Mouse (Mus musculus): ENCODE measurements around the gene Lmln. TPM values are rescaled to one million over a fixed set of nuclear protein-coding genes. Genes with fewer than 3 reads are reported as not detected.

Gene Lmln
- polyA plus RNA-seq, 1 experiment = 0.78 TPM

DNA sequence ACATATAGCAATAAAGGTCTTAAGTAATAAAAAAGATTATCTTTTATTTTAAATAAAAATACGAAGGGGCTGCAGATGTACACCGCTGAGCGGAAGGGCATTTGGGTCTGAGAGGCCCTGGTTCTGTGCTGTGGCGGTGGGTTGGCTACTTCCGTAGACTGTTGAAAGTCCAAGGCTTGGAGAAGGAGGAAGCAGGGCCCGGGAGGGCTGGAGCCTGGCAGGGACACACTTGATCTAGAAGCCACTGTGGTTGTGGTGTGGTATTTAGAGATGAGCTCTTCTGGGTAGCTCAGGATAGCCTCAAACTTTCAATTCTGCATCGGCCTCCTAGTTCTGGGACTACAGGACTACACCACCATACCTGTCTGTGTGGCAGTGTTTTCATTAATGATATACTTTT, 17.7 kb downstream of the Lmln start:
- Histone ChIP-seq H3K4me2 (ENCODE audit: low read depth) (no peak overlapping the region), H3K27me3 (ENCODE audit: control insufficient read depth, insufficient read depth, insufficient read length) (no peaks in the 10 kb centered on the region), H3ac (ENCODE audit: control insufficient read depth, insufficient read length) (no peak overlapping the region), H3K36me3 (ENCODE audit: control insufficient read depth, insufficient read depth) (no peaks in the 10 kb centered on the region), H3K4me3 (no peak overlapping the region), H3K79me2 (ENCODE audit: control insufficient read depth, insufficient read depth) (no peaks in the 10 kb centered on the region)
- TF ChIP-seq POLR2A (IDR thresholded peaks at IDR 0.05; ENCODE audit: insufficient read length, low read depth) = no peak
- no peak for TF ChIP-seq POLR2AphosphoS2 (IDR thresholded peaks at IDR 0.05; ENCODE audit: insufficient read length, low read depth)
- no peak for TF ChIP-seq SRF (IDR thresholded peaks at IDR 0.05; ENCODE audit: control insufficient read depth, insufficient read length, low read depth)
- TF ChIP-seq MYOD1 (IDR thresholded peaks at IDR 0.05; ENCODE audit: control insufficient read depth in 1 of 3, insufficient read length in 2 of 3, low read depth in 2 of 3) = no peak
- TF ChIP-seq CEBPB (IDR thresholded peaks at IDR 0.05; ENCODE audit: insufficient read depth, poor library complexity, severe bottlenecking) = no peak
- TF ChIP-seq TCF12 (IDR thresholded peaks at IDR 0.05; ENCODE audit: insufficient read depth, poor library complexity, severe bottlenecking) = no peak

DNA sequence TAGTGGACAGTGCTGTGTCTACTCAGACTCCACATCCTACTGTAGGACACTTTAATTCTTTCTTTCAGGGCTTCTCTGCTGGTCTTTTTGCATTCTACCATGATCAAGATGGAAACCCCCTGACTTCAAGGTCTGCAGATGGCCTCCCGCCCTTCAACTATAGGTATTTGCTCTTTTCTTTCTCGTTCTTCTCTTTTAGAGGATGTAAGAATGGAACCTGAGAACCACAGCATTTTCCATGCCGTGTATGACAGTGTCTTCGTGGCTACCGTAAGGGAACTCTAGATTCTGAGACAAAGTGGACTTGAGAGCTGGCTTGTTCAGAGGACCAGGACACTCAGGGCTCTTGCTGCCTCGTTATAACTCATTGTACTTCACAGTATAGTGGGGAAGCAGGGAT, 20.6 kb downstream of the Lmln start:
- TF ChIP-seq MAX (IDR thresholded peaks at IDR 0.05; ENCODE audit: low read depth) (no peak), E2F4 (IDR thresholded peaks at IDR 0.05; ENCODE audit: insufficient read depth) (no peak), POLR2AphosphoS2 (IDR thresholded peaks at IDR 0.05; ENCODE audit: insufficient read length, low read depth) (no peak), USF1 (IDR thresholded peaks at IDR 0.05; ENCODE audit: low read depth) (no peak), CEBPB (IDR thresholded peaks at IDR 0.05; ENCODE audit: insufficient read depth, poor library complexity, severe bottlenecking) (no peak), TCF12 (IDR thresholded peaks at IDR 0.05; ENCODE audit: insufficient read depth, poor library complexity, severe bottlenecking) (no peak), TCF3 (IDR thresholded peaks at IDR 0.05; ENCODE audit: insufficient read length, low read depth) (no peak), MYOD1 (IDR thresholded peaks at IDR 0.05; ENCODE audit: control insufficient read depth in 1 of 3, insufficient read length in 2 of 3, low read depth in 2 of 3) (no peak), POLR2A (IDR thresholded peaks at IDR 0.05; ENCODE audit: insufficient read length, low read depth) (no peak), SRF (IDR thresholded peaks at IDR 0.05; ENCODE audit: control insufficient read depth, insufficient read length, low read depth) (no peak), REST (IDR thresholded peaks at IDR 0.05; ENCODE audit: insufficient read depth, insufficient read length) (no peak), MYOG (IDR thresholded peaks at IDR 0.05; ENCODE audit: control insufficient read depth in 1 of 3, insufficient read depth in 1 of 3, insufficient read length in 2 of 3, low read depth in 2 of 3) (no peak)
- H3K27me3 ChIP-seq (ENCODE audit: control insufficient read depth, insufficient read depth, insufficient read length) = no peaks in the 10 kb centered on the region
- H3ac ChIP-seq (ENCODE audit: control insufficient read depth, insufficient read length) = no peak overlapping the region
- no peaks in the 10 kb centered on the region for H3K36me3 ChIP-seq (ENCODE audit: control insufficient read depth, insufficient read depth)
- no peak overlapping the region for H3K4me3 ChIP-seq
- no peak overlapping the region for H3K4me2 ChIP-seq (ENCODE audit: low read depth)
- no peaks in the 10 kb centered on the region for H3K79me2 ChIP-seq (ENCODE audit: control insufficient read depth, insufficient read depth)

DNA sequence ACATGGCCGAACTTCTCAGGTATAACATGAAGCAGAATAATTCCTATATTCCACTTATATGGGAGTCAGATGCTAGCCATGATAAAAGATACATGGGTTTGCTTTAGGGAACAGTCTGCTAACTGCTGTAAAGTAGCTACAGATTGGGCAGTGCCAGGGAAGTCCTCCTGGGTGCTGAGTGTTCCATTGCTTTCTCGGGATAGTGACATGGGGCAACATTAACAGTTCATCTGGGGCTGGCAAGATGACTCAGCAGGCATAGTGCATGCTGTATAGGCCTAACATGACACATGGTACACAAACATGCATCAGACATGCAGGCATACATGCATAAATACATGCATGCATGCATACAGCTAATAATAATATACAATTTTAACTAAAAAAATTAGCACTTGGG, 21.7 kb downstream of the Lmln start:
- Histone ChIP-seq H3ac (ENCODE audit: control insufficient read depth, insufficient read length) (no peak overlapping the region), H3K27me3 (ENCODE audit: control insufficient read depth, insufficient read depth, insufficient read length) (no peaks in the 10 kb centered on the region), H3K4me3 (no peak overlapping the region), H3K36me3 (ENCODE audit: control insufficient read depth, insufficient read depth) (no peaks in the 10 kb centered on the region), H3K4me2 (ENCODE audit: low read depth) (no peak overlapping the region), H3K79me2 (ENCODE audit: control insufficient read depth, insufficient read depth) (no peaks in the 10 kb centered on the region)
- TF ChIP-seq E2F4 (IDR thresholded peaks at IDR 0.05; ENCODE audit: insufficient read depth) (no peak), USF1 (IDR thresholded peaks at IDR 0.05; ENCODE audit: low read depth) (no peak), TCF3 (IDR thresholded peaks at IDR 0.05; ENCODE audit: insufficient read length, low read depth) (no peak), POLR2AphosphoS2 (IDR thresholded peaks at IDR 0.05; ENCODE audit: insufficient read length, low read depth) (no peak), MYOD1 (IDR thresholded peaks at IDR 0.05; ENCODE audit: control insufficient read depth in 1 of 3, insufficient read length in 2 of 3, low read depth in 2 of 3) (no peak), REST (IDR thresholded peaks at IDR 0.05; ENCODE audit: insufficient read depth, insufficient read length) (no peak), TCF12 (IDR thresholded peaks at IDR 0.05; ENCODE audit: insufficient read depth, poor library complexity, severe bottlenecking) (no peak), CEBPB (IDR thresholded peaks at IDR 0.05; ENCODE audit: insufficient read depth, poor library complexity, severe bottlenecking) (no peak), MYOG (IDR thresholded peaks at IDR 0.05; ENCODE audit: control insufficient read depth in 1 of 3, insufficient read depth in 1 of 3, insufficient read length in 2 of 3, low read depth in 2 of 3) (no peak), MAX (IDR thresholded peaks at IDR 0.05; ENCODE audit: low read depth) (no peak), SRF (IDR thresholded peaks at IDR 0.05; ENCODE audit: control insufficient read depth, insufficient read length, low read depth) (no peak), POLR2A (IDR thresholded peaks at IDR 0.05; ENCODE audit: insufficient read length, low read depth) (no peak)

DNA sequence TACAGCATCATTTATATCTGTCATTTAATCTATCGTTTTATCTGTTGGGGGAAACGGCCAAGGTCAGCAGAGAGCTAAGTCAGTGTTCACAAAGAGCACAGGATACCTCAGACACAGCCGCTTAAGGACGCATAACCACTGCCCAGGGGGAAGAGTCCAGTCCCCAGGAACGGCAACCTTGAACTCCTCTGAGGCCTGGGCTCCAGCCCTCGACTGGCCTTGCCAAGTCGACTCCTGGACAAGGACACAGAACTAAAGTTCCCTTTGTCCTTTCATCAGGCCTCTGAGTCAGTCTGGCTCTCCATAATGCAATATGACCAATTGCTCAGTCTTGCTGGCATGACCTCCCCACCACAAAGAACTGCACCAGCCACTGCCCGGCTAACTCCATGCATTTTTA, 23.3 kb downstream of the Lmln start:
- TF ChIP-seq E2F4 (IDR thresholded peaks at IDR 0.05; ENCODE audit: insufficient read depth) = no peak
- TF ChIP-seq TCF12 (IDR thresholded peaks at IDR 0.05; ENCODE audit: insufficient read depth, poor library complexity, severe bottlenecking) = no peak
- no peak for TF ChIP-seq REST (IDR thresholded peaks at IDR 0.05; ENCODE audit: insufficient read depth, insufficient read length)
- TF ChIP-seq SRF (IDR thresholded peaks at IDR 0.05; ENCODE audit: control insufficient read depth, insufficient read length, low read depth) = no peak
- no peak for TF ChIP-seq MYOG (IDR thresholded peaks at IDR 0.05; ENCODE audit: control insufficient read depth in 1 of 3, insufficient read depth in 1 of 3, insufficient read length in 2 of 3, low read depth in 2 of 3)
- no peak for TF ChIP-seq MAX (IDR thresholded peaks at IDR 0.05; ENCODE audit: low read depth)
- TF ChIP-seq POLR2A (IDR thresholded peaks at IDR 0.05; ENCODE audit: insufficient read length, low read depth) = no peak
- no peak for TF ChIP-seq USF1 (IDR thresholded peaks at IDR 0.05; ENCODE audit: low read depth)
- TF ChIP-seq CEBPB (IDR thresholded peaks at IDR 0.05; ENCODE audit: insufficient read depth, poor library complexity, severe bottlenecking) = no peak
- TF ChIP-seq POLR2AphosphoS2 (IDR thresholded peaks at IDR 0.05; ENCODE audit: insufficient read length, low read depth) = no peak
- no peak for TF ChIP-seq MYOD1 (IDR thresholded peaks at IDR 0.05; ENCODE audit: control insufficient read depth in 1 of 3, insufficient read length in 2 of 3, low read depth in 2 of 3)
- no peak for TF ChIP-seq TCF3 (IDR thresholded peaks at IDR 0.05; ENCODE audit: insufficient read length, low read depth)
- no peak overlapping the region for H3K4me3 ChIP-seq
- no peaks in the 10 kb centered on the region for H3K79me2 ChIP-seq (ENCODE audit: control insufficient read depth, insufficient read depth)
- H3K36me3 ChIP-seq (ENCODE audit: control insufficient read depth, insufficient read depth) = no peaks in the 10 kb centered on the region
- no peak overlapping the region for H3ac ChIP-seq (ENCODE audit: control insufficient read depth, insufficient read length)
- H3K27me3 ChIP-seq (ENCODE audit: control insufficient read depth, insufficient read depth, insufficient read length) = no peaks in the 10 kb centered on the region
- H3K4me2 ChIP-seq (ENCODE audit: low read depth) = no peak overlapping the region

Measured in myocyte (in vitro differentiated cells).